Mouse (Mus musculus): ENCODE data around the gene Dhx30.
A peak's percentile ranks its signal among the peaks of the same experiment; 100 is the strongest.
"Not testable (repeated sequence)": the region's sequence is repeated elsewhere in the genome, so short reads cannot be mapped to it uniquely, and the experiment has no call there.

Dhx30 gene

GRCm38 (mm10) chr9:110117779-110118139 is at the start of gene Dhx30:
TSS of gene Dhx30 (minus strand) at chr9:110117830.
- no peak for DNase-seq

DNA sequence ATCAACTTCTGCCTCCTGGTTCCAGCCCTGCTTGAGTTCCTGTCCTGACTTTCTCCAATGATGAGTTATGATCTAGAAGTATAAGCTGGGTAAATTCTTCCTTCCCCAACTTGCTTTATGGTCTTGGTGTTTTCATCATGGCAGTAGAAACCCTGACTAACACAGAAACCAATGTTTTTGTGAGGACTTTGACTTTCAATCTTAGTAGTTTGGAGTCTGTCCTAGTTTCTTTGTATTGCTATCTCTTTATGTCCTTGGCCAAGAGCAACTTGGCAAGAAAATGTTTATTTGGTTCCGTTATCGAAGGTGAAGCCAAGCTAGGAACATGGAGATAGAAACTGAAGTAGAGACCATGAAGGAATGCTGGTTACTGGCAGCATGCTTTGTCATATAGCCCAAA is 45.4 kb upstream of the Dhx30 start:
- DNase-seq = no peak

DNA sequence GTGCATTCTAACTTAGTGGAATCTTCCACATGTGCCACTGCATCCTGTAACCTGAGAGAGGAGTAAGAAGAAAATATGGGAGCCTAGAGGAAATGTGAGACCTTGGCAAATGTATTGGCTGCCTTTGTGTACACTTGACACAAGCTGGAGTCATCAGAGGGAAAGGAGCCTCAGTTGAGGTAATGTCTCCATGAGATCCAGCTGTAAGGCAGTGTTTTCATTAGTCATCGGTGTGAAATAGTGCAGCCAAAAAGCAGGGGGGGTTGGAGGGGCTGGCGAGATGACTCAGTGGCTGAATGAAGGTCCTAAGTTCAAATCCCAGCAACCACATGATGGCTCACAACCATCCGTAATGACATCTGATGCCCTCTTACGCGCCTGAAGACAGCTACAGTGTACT is 44.8 kb upstream of the Dhx30 start:
- DNase-seq = no peak

- not testable (repeated sequence) for DNase-seq
These were observed 42.9 kb upstream of the Dhx30 start for GRCm38 (mm10) chr9:110160486-110160885.

- DNase-seq = no peak
These were observed 41.4 kb upstream of the Dhx30 start for GRCm38 (mm10) chr9:110159036-110159435.

DNA sequence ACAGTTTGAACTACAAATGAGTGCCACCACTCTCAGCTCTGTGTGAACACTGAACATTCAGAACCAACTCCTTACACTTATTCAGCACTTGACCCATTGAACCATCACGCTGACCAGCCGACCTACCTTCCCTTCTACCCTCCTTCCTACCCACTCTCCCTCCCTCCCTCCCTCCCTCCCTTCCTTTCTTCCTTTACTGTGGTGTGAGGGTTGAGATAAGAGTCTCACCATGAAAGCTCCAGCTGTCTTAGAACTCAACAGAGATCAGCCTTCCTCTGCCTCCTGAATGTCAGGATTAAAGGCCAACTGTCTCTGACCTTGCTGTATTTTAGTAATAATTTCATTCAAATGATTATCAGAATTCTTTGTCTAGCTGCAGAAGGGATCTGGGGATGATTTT is 31.0 kb upstream of the Dhx30 start:
- no peak for DNase-seq

GRCm38 (mm10) chr9:110142097-110142496 is 24.5 kb upstream of the Dhx30 start:
- no peak for DNase-seq

- peak; percentile 16 for DNase-seq
These were observed 21.5 kb upstream of the Dhx30 start for GRCm38 (mm10) chr9:110139119-110139518.

GRCm38 (mm10) chr9:110134176-110134575 is 16.5 kb upstream of the Dhx30 start:
- DNase-seq = peak; percentile 18

DNA sequence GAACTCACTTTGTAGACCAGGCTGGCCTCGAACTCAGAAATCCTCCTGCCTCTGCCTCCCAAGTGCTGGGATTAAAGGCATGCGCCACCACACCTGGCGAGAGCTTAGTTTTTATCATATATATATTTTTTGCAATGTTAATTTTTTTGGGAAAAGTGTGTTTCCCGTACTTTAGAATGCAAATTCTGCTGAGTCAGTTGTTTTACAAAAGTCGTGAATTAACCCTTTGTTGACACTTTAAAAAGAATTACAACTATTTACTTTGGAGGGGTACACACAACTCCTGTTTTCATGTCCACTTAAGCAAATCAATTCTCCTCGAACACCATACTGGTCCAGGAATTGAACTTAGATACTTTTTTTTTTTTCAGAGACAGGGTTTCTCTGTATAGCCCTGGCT is 15.3 kb upstream of the Dhx30 start:
- DNase-seq = no peak

DNA sequence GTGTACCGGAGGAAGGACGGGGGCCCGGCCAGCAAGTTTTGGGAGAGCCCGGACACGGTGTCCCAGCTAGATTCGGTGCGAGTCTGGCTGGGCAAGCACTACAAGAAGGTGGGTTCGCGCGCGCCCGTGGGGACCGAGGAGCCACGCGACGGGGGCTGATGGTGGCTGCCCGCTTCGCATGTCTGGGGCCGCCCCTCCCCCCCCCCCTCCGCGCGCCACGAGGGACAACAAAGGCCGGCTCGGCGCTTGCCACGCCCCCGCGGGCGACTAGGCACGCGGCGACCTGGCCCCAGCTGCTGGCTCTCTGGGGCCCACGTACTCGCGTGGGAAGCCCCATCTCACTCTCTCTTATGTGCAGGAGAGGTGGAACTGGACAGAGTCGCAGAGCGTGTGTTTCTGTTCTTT is 14.6 kb upstream of the Dhx30 start:
- no peak for DNase-seq

DNA sequence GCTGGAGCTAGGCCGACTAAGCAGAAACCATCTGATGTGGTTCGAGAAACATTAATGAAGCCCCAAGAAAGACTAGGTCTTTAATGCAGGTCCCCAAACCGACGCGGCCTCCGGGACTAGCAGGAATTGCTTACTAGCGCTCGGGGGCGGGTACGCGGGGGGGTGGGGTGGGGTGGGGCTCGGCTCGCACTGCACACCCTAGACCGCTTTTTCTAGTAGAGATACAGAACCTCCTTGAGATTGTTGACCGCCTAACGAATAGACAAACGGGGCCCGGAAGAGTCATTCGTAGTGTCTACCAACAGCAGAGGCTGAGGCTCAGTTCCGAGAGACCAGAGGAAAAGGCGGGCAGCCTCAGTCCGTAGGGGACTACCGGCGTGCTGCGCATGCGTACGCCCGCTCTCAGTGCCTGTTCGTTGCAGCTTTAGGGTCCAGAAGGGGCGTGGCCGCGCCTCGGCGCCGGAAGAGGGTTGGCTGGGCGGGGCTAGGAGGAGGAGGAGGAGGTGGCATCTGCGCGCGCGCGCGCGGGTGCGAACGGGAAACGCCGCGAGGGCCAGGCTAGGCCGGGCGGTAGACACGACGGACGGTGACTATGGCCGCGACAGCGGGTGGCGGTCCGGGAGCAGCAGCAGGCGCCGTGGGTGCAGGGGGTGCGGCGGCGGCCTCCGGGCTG is 14.0 kb upstream of the Dhx30 start:
- peak; percentile 99 for DNase-seq

DNA sequence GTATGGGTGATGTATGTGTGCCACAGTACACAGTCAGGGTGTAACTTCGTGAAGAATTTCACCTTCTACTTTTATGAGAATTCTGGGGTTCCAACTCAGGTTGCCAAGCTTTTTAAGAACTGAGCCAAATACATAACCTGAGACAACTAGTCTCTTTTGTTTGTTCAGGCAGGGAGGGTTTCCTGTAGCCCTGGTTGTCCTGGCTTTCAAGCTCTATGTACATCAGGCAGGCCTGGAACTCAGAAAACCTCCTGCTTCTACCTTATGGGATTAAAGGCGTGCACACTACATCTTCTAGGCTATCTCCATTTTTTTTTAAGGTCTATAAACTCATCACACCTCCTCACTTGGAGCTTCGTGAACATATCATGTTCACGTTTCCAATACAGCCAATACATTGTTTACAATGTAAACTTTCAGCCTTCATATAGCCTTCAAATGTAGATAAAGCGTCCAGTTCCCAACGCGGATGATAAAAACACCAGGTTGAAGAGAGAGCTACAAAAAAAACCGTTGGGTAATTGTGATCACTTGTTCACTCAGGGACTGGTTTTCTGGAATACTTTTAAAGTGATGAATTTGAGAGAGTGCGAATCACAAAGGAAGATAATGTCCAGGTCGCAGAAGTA is 13.4 kb upstream of the Dhx30 start:
- DNase-seq = no peak

DNA sequence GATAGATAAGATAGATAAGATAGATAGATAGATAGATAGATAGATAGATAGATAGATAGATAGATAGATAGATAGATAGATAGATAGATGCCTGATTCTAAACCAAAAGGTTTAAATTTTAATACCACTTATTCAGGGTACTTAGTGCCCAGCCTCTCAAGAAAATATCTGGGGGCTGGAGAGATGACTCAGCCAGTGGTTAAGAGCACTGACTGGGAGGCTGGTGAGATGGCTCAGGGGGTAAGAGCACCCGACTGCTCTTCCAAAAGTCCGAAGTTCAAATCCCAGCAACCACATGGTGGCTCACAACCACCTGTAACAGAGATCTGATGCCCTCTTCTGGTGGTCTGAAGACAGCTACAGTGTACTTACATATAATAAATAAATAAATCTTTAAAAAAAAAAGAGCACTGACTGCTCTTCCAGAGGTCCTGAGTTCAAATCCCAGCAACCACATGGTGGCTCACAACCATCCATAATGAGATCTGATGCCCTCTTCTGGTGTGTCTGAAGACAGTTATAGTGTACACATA is 6.4 kb upstream of the Dhx30 start:
- DNase-seq = not testable (repeated sequence)

GRCm38 (mm10) chr9:110123322-110123721 is 5.7 kb upstream of the Dhx30 start:
- DNase-seq = no peak

GRCm38 (mm10) chr9:110121424-110121823 is 3.8 kb upstream of the Dhx30 start:
- no peak for DNase-seq

- DNase-seq = no peak
These were observed 619 bp upstream of the Dhx30 start for GRCm38 (mm10) chr9:110118249-110118648.

DNA sequence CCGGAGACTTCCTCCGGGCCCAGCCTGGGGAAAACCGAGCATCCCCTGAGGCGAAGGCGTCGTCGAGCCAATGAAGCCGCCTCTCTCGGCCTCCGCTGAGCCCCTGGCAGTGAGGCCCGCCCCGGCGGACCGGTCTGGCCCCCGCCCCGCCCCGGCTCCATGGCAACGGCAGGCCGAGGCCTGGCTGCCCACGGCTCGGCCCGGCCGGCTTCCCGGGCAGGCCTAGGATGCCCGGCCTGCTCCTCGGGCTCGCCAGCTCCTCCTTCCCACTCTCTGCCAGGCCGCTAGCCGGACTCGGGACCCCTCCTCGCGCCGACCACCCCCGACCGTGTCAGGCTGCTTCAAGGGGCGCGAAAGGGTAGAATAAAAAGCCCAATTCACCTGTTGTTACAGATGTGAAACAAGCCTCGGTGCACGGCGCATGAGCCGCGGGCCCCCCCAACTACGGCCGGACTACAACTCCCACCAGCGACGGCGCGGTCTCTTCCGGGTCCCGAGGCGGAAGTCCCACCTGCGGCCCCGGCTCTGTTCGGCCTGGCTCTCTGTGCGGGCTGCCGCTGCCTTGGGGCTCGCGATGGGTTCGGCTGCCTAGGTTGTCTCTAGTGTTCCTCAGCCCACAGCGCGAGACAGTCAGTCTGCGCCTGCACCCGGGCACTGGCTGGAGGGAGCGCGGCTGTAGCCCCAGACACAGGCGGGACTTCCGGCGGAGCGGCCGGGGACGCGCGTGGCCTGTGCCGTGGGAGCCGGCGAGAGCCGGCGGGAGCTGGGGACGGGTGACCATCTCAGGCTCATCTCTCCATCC is 452 bp downstream of the Dhx30 start, which contains the start of gene Smarcc1:
Gene Smarcc1, plus strand, starts transcription at position 732 of the 802 bp plus-strand sequence.
- DNase-seq = peak; percentile 94

GRCm38 (mm10) chr9:110116353-110116976 is 1.2 kb downstream of the Dhx30 start:
- no peak for DNase-seq

- peak; percentile 92 for DNase-seq
These were observed 16.7 kb downstream of the Dhx30 start for GRCm38 (mm10) chr9:110100627-110101600.

DNA sequence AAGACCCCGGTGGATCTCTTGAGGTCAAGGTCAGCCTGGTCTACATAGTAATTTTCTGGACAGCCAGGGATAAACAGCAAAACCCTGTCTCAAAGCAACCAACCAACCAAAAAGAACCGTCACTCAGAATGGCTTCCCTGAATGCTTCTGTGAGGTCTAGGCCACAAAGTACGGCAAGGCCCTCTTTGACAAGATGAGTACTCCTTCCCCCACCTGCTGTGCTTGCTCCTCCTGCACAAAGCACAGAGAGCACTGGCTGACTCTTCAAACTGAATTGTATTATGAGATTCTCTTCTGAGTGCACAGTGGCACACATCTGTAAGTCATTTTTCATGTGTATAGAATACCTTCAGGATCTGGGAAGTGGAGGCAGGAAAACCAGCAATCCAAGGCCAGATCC is 19.8 kb downstream of the Dhx30 start:
- no peak for DNase-seq

DNA sequence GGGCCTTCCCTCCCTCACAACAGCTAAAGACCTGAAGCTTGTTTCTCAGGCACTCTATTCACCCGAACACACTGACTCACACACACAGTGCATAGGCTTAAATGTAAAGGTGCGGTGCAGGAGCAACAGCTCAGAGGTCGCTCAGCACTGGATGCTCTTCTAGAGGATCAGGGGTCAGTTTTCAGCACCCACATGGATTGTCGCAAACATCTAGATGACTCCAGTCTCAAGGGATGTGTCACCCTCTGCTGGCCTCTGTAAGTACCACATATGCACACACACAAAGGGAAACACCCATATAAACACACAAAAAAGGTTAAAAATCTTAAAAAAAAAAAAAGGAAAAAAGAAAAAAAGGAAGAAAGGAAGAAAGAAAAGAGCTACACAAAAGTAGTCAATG is 22.9 kb downstream of the Dhx30 start:
- DNase-seq = no peak

All from retina, postnatal 1 day (tissue).